Mouse (Mus musculus) thymus, postnatal 10 days (tissue): ENCODE measurements at regions not wholly inside any gene's neighbourhood (a gene's known extent, or its start where the extent isn't known, plus 50 kb on each side); places are given as distances from the start of the nearest gene placed in this dataset.
A peak's percentile ranks its signal among the peaks of the same experiment; 100 is the strongest.

Experiments used
- DNase-seq, 2 experiments: peaks; one replicate each; pipeline ENCODE4 v3.0.0; 2021; ENCODE audit warnings: low spot score in 2 of 2

GRCm38 (mm10) chr17:87202958-87203720 is 62.6 kb downstream of the Mcfd2 start:
- DNase-seq = peak; percentile 59 to 68

DNA sequence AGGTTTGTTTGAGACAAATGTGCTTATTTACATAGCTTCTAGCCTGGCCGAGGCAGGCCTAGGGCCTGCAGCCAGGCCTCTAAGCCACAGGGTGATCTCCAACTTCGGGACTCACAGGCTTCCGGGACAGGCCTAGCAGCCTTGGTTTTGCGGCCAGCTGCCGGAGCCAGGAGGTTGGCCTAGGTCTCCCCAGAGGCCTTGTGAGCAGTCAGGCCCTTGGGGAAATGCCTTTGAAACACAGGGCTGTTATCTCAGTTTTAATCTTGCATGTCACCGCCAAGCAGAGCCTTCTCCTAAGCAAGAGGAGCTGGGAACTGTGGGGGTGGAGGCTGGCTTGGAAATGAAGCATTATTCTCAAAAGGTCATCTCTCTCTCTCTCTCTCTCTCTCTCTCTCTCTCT is 63.2 kb downstream of the Mcfd2 start:
- peak in 1 of 2 experiments; percentile 23 for DNase-seq

- no peak for DNase-seq
Measured at GRCm38 (mm10) chr17:87200721-87201242, 65.0 kb downstream of the Mcfd2 start.

DNA sequence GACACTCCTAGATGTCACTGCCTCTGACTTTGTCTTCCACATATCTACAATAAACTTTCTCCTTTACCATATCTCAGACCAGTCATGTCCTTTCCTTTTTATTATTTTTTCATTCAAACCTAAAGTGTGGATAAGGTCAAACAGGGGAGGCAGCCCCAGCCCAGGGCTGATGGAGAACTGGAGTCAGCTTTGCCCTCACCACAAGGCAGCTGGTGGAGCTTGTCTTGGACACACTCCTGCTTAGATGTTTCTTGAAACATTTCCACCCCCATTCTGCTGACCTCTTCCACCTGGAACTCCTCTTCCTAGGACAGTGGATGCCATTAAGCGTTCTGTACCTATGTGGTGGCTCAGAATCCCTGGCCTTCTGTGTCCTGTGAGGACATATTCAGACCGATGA is 65.6 kb downstream of the Mcfd2 start:
- DNase-seq = no peak

GRCm38 (mm10) chr17:87199134-87199533 is 66.6 kb downstream of the Mcfd2 start:
- DNase-seq = no peak

DNA sequence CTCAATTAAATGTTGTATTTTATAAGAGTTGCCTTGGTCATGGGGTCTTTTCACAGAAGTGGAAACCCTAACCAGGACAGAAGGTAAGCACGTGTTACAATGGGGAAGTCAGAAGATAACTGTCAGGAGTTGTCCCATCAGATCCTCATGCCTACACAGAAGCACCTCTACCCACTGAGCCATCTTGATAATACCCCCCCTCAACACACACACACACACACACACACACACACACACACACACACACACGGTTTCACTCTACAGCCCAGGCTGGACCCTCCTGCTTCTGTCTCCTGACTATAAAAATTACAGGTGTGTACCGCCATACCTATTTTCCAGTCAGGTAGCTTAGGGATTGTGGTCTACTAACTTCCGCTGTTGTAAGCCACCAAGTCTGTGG is 68.3 kb downstream of the Mcfd2 start:
- no peak for DNase-seq

- no peak for DNase-seq
Measured at GRCm38 (mm10) chr17:87194639-87195038, 71.1 kb downstream of the Mcfd2 start.

DNA sequence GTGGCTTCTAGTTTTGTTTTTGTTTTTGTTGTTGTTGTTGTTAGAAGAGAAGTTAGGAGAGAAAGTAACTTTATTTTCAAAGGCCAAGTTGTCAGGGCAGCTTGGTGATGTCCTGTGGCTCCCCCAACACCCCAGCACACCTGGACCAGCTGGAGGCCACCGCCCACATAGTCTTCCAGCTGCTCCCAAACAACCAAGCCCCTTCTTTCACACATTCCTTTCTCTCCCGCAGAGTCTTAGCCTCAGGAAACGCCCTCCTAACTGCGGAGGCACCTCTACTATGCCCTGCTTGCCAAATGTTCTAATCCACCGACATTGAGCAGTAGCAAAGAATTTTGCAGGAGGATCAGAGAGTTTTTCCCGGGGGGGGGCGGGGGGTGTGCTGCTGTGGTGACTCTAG is 72.3 kb downstream of the Mcfd2 start:
- no peak for DNase-seq

- DNase-seq = no peak
Measured at GRCm38 (mm10) chr17:87189670-87190069, 76.1 kb downstream of the Mcfd2 start.
